Mouse (Mus musculus): ENCODE results near the gene Pik3cd.

Pik3cd gene

GRCm38 (mm10) chr4:149691368-149691767 is 11.0 kb downstream of the Pik3cd start:
- CTCF ChIA-PET = interaction anchor here (0.9 to 1.2 kb wide), 2 partner anchors 31 to 36 kb away, joined by 3 read pairs; no protein-coding TSS in a partner anchor

GRCm38 (mm10) chr4:149690828-149691280 is 11.5 kb downstream of the Pik3cd start:
- CTCF ChIA-PET = interaction anchor here (1.2 kb wide), 1 partner anchor 36 kb away, joined by 3 read pairs; no protein-coding TSS in a partner anchor

GRCm38 (mm10) chr4:149689822-149690700 is 12.3 kb downstream of the Pik3cd start:
- CTCF ChIA-PET = interaction anchor here (0.7 to 1.0 kb wide), 2 partner anchors 22 to 126 kb away, joined by 3 to 5 read pairs; no protein-coding TSS in a partner anchor

- CTCF ChIA-PET = interaction anchor here (0.9 to 1.0 kb wide), 2 partner anchors 11 to 38 kb away, joined by 3 read pairs; no protein-coding TSS in a partner anchor
These were observed 13.5 kb downstream of the Pik3cd start for GRCm38 (mm10) chr4:149688861-149689260.

DNA sequence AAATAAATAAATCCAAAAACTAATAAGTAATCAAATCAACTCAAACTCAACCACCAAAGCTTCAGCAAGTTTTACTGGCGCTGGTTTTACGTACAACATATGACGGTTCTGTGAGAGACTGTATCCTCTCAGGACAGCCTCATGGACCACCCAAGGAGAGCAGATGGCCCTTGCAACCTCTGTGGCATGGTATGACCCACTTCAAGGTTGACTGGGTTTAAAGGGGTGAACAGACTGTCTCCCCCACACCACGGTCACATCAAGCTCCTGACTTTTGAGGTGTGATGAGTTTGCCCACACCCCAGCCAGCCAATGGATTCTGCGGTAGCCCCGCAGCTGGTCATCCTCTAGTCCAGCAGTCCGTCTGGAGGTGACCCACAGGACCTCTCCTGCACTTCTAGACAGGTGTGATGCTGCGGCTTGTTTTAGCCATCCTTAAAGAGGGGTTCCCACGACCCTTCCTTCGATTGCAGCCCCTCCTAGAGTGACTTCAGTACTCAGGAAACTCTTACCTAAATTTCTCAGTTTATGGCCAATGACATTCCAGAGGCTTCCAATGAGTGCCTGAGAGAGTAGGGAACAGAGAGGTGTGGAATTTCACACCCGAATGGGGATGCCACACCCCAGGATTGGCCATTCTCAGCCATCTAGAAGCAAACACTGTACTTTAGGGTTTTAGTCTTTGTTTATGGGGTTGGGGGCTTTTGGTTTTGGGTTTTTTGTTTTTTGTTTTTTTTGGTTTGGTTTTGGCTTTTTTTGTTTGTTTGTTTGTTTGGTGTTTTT is 17.3 kb downstream of the Pik3cd start:
- CTCF ChIA-PET = no interaction called here

- CTCF ChIA-PET = no interaction called here
These were observed 18.5 kb downstream of the Pik3cd start for GRCm38 (mm10) chr4:149683875-149684274.

GRCm38 (mm10) chr4:149679056-149679770 is 23.2 kb downstream of the Pik3cd start:
- CTCF ChIA-PET = interaction anchor here (0.6 to 1.3 kb wide), 2 partner anchors 9 to 53 kb away, joined by 3 read pairs; no protein-coding TSS in a partner anchor

GRCm38 (mm10) chr4:149678006-149678405 is 24.4 kb downstream of the Pik3cd start:
- CTCF ChIA-PET = interaction anchor here (1.3 kb wide), 1 partner anchor 10 kb away, joined by 3 read pairs; no protein-coding TSS in a partner anchor

DNA sequence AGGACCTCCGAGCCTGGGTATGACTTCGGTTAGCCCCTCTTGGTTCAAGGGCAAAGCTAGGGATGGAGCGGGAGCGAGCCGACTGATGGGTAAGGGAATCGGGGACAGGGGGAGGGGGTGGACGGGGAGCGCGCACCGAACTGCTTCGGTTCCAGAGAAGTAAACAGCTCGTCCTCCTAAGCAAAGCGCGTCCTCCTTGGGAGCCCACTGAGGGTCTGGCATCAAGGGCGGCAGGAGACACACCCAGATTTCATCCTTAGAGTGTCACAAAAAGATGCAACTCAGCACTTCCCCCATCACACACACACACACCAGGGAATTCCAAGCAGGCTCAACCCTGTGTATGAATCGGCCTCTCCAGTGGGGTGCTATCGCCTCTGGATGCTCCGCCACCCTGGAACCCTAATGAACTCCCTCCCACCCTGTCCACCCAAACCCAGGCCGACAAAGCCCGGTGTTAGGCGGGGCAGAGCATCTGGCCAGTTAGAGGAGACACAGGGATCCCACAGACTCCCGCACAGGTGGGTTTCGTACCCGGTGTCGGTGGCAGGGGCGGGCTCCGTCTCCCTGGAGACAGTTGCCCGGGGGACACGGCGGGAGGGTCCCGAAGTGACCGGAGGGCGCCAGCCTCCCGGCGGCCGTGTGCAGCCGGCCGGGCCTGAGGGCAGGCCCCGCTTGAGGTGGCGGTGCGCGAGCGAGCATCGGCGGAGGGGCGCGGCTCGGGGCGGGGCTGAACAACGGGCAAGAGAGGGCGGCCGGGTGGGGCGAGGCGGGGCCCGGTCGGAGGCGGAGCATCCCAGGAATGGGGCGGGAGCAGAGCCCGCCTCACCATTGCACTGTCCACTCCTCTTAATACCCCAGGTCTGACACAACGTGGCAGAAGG is 26.8 kb downstream of the Pik3cd start:
- CTCF ChIA-PET = no interaction called here

DNA sequence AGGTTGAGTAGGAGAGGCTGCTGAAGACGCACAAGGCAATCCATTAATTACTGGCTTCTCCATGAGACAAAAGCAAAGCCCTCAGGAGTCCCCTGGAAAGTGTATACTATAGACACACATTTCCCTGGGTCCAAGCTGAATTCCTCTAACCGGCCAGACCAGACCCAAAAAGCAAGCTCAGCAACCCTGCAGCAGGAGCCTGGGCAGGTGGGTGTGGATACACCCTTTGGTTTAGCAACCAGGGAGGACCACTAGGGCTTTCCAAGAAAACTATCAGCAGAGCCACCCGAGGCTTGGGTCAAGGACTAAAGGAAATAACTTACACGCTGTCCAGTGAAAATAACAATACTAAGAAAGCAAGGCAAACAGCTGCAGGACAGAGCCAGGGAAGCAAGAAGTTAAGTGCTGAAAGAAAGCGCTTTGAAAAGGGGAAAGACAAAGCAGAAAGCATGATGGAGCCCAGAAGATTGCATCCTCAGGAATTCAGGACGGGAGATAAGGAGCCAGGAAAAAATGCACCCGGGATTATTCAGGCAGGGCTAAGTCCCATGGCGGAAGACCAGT is 27.5 kb downstream of the Pik3cd start:
- CTCF ChIA-PET = interaction anchor here (1.1 kb wide), 1 partner anchor 21 kb away, joined by 3 read pairs; no protein-coding TSS in a partner anchor

- CTCF ChIA-PET = no interaction called here
These were observed 29.6 kb downstream of the Pik3cd start for GRCm38 (mm10) chr4:149672747-149673146.

DNA sequence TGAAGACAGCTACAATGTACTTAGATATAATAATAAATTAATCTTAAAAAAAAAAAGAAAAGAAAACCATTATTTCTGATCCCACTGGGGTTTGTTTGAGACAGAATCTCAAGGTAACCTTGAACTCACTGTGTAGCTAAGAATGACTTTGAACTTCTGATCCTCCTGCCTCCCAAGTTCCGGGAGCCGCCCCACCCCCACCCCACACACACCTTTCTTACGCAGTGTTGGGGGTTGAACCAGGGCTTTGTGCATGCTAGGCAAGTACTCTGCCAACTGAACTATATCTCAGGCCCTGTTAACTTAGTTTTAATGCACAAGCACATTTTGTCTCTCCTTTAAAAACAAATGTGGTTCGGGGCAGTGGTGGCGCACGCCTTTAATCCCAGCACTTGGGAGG is 31.2 kb downstream of the Pik3cd start:
- CTCF ChIA-PET = no interaction called here

DNA sequence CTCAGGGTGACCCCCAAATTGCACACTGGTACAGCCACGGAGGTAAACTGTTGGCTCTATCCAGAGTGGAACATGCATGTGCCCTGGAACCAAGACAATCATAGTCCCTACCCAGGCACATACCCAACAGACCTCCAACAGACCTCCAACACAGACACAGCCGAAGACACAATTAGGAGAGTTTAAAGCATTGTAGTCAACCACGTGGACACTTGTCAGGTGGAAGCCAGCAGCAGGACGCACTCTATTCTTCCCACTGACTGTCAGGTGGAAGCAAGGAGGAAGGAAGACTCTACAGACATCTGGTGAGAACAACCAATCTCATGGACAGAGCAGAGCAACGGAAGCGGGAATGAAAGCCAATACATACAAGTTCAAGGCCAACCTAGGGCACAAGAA is 36.7 kb downstream of the Pik3cd start:
- CTCF ChIA-PET = no interaction called here

- CTCF ChIA-PET = no interaction called here
These were observed 37.2 kb downstream of the Pik3cd start for GRCm38 (mm10) chr4:149665016-149665691.

- CTCF ChIA-PET = interaction anchor here (0.7 to 1.0 kb wide), 3 partner anchors 14 to 39 kb away, joined by 3 to 5 read pairs (median 3); partner anchors contain the start of gene Pik3cd
These were observed 38.4 kb downstream of the Pik3cd start for GRCm38 (mm10) chr4:149663849-149664503.

GRCm38 (mm10) chr4:149661967-149662589 is 40.3 kb downstream of the Pik3cd start:
- CTCF ChIA-PET = interaction anchor here (1.2 kb wide), 1 partner anchor 36 kb away, joined by 4 read pairs; no protein-coding TSS in a partner anchor

DNA sequence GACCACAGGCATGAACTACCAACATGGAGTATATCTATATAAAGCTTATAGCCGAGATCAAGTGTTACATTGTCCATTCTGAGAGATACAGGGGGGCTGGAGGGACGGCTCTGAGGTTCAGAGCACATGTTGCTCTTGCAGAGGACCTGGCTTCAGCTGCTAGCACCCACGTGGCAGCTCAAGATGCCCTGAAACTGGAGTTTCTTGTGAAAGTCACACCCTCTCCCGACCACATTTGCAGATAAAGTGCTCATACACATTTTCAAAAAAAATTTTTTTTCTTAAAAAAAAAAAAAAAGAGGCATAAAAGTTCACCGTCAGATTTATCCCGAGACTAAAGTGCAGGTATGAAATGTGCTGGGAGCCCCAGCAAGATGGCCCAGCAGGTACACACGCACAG is 41.8 kb downstream of the Pik3cd start:
- CTCF ChIA-PET = interaction anchor here (0.7 kb wide), 1 partner anchor 31 kb away, joined by 3 read pairs; no protein-coding TSS in a partner anchor

DNA sequence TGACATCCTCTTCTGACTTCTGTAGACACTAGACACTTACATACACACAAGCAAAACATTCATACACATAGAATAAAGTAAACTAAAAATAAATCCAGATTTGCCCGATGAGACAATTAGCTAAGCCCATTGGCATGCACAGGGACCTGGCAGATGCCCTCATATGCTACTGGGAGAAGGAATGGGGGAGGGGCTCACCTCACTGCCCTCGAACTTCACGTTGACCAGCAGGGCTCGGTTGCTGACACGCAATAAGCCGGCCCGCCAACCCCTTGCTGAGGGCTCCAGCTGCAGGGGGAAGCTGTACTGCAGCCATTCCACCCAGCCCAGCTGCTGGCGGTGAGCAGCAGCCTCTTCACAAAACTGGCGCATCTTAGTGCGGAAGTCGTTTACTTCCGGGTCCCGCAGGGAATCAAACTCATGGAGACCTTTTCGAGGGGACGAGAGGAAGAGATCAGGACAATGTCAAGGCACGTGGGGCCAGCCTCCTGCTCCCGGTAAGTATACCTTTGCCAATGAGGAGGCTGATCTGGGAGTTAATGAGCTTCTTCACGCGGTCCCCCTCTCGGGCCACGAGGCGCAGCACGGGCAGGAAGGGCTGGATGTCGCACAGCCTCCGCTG is 42.8 kb downstream of the Pik3cd start:
- CTCF ChIA-PET = interaction anchor here (0.6 kb wide), 2 partner anchors 9 to 67 kb away, joined by 3 to 4 read pairs; no protein-coding TSS in a partner anchor

Data from spleen, embryonic (tissue).